Mouse (Mus musculus) myocyte (in vitro differentiated cells): ENCODE results near the gene Phyhd1.

Source experiments
- POLR2A ChIP-seq: IDR thresholded peaks from one replicate; pipeline ENCODE4 v1.6.1; 2011; ENCODE audit warnings: low read depth, mild to moderate bottlenecking, control low read depth, moderate library complexity; ENCODE audit not compliant: insufficient read length
- POLR2AphosphoS2 ChIP-seq: IDR thresholded peaks from one replicate; pipeline ENCODE4 v1.6.1; 2011; ENCODE audit warnings: low read depth, control low read depth; ENCODE audit not compliant: insufficient read length

GRCm38 (mm10) chr2:30216293-30216692 lies 49.7 kb upstream of the Phyhd1 start:
- TF ChIP-seq POLR2AphosphoS2 (no peak), POLR2A (no peak)
